Mouse (Mus musculus) spleen, adult 2 months (tissue): Measurements from ENCODE around the gene Fgfr4. TPM values are rescaled to one million over a fixed set of nuclear protein-coding genes. Genes with fewer than 3 reads are reported as not detected.
"Not testable (repeated sequence)": the region's sequence is repeated elsewhere in the genome, so short reads cannot be mapped to it uniquely, and the experiment has no call there.

ENCODE experiments used
- DNase-seq, 2 experiments: peaks; one replicate each; pipeline versions ENCODE4 v3.0.0 to v3.0.0-alpha.2; 2012 to 2021; ENCODE audit warnings: low spot score in 2 of 2, low read depth in 1 of 2
- H3K27ac ChIP-seq: fragments of 200-500 bp; 2 replicates; pipeline ENCODE4 v1.5.1; 2012; ENCODE audit warnings: low read length, inconsistent platforms; ENCODE audit not compliant: insufficient read depth
- H3K27me3 ChIP-seq: fragments of 200-500 bp; 2 replicates; pipeline ENCODE4 v1.6.1; 2012; ENCODE audit warnings: mild to moderate bottlenecking, moderate library complexity, low read length, inconsistent platforms; ENCODE audit not compliant: control insufficient read depth, insufficient read depth
- H3K36me3 ChIP-seq: fragments of 200-500 bp; 2 replicates; pipeline ENCODE4 v1.6.1; 2012; ENCODE audit warnings: mild to moderate bottlenecking, low read length, inconsistent platforms; ENCODE audit not compliant: control insufficient read depth, insufficient read depth
- H3K4me1 ChIP-seq: fragments of 200-500 bp; 2 replicates; pipeline ENCODE4 v1.6.1; 2011; ENCODE audit warnings: inconsistent platforms; ENCODE audit not compliant: control insufficient read depth, insufficient read depth, insufficient read length
- H3K4me3 ChIP-seq: fragments of 200-500 bp; 2 replicates; pipeline ENCODE4 v1.5.1; 2011; ENCODE audit warnings: mild to moderate bottlenecking, inconsistent platforms; ENCODE audit not compliant: insufficient read depth, insufficient read length; ENCODE audit errors: extremely low read depth
- CTCF ChIP-seq: fragments of 200-500 bp; IDR thresholded peaks from 2 replicates; pipeline ENCODE4 v1.5.1; 2011; ENCODE audit warnings: mild to moderate bottlenecking, inconsistent platforms; ENCODE audit not compliant: insufficient read depth, insufficient read length, insufficient replicate concordance; ENCODE audit errors: extremely low read depth
- POLR2A ChIP-seq: fragments of 200-500 bp; IDR thresholded peaks from 2 replicates; pipeline ENCODE4 v1.6.1; 2011; ENCODE audit warnings: low read depth, low read length, inconsistent platforms
- WGBS: fragments of 180-500 bp; shearing (Covaris S2); methylation state at CpG from one replicate; pipeline ENCODE4 v1.1.7; 2018; 5-methylcytosine and 5-hydroxymethylcytosine counted together
- polyA plus RNA-seq: library from polyadenylated mRNA; depleted of rRNA; stranded (reverse); fragments of >200 nt; gene quantifications from 2 replicates; pipeline ENCODE4 v1.2.3, GENCODE M21; 2012

Fgfr4 gene
- polyA plus RNA-seq, 1 experiment = 12.0 TPM

DNA sequence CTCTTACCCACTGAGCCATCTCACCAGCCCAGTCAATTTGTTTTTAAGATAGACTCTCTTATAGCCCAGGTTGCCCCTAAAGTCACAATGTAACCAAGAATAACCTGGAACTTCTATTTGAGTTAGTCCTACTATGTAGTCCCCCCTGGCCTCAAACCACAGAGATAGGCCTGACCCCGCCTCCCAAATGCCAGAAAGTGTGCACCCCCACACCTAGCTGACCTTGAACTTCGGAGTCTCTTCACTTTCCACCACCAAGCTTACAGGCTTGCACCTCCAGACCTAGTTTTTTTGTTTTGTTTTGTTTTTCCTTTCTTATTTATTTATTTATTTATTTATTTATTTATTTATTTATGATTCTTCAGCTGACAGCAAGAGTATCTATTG, 29.3 kb downstream of the Fgfr4 start:
- 78% methylated on average over 2 of the region's 2 CpGs for WGBS
- peak overlapping the region; percentile 72 for H3K27ac ChIP-seq
- H3K4me1 ChIP-seq = no peaks in the 10 kb centered on the region; the same call in 1 of the 2 replicates
- TF ChIP-seq CTCF (no peak), POLR2A (no peak)
- no peak for DNase-seq
- H3K36me3 ChIP-seq = no peaks in the 10 kb centered on the region
- no peak overlapping the region for H3K4me3 ChIP-seq
- no peaks in the 10 kb centered on the region for H3K27me3 ChIP-seq

DNA sequence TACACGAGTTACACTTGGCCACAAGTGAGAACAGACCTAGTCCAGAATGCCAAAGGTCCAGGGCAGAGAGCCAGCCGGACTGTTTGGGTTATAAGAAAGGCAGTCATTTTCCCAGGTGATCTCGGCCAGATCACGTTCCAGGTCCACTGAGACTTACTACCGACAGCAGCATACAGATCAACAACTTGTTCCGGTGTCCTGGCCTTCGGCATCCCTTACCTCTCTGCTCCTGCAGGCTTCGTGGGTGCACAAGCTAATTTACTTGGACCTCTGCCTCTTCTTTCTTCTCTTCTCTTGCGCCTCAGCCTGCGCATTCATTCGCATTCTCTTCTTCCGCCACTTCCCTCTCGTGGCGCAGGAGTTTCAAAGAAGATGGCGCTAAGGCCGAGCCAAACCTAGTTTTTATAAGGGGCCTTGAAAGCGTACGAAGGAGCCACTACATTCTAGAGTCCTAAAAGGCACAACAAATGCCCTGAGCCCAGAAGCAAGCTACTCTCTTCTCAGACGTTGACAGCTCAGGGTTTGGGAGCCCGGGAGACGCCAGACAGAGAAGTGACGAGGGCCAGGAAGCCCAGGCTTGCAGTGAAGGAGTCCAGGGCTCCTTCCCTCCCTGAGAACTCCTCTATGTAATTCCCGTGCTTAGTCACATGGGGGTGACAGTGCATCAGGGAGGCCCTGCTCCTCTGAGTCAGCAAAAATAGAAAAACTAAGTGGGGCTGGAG, 29.9 kb downstream of the Fgfr4 start:
- Histone ChIP-seq H3K4me1 (no peaks in the 10 kb centered on the region; the same call in 1 of the 2 replicates), H3K27ac (peak overlapping the region; percentile 72), H3K36me3 (no peaks in the 10 kb centered on the region), H3K27me3 (no peaks in the 10 kb centered on the region), H3K4me3 (peak overlapping the region; percentile 53)
- DNase-seq = peak in 1 of 2 experiments; percentile 17
- WGBS = 18% methylated on average over 23 of the region's 23 CpGs
- no peak for TF ChIP-seq POLR2A
- peak; percentile 14; the same call in 1 of the 2 replicates for TF ChIP-seq CTCF

DNA sequence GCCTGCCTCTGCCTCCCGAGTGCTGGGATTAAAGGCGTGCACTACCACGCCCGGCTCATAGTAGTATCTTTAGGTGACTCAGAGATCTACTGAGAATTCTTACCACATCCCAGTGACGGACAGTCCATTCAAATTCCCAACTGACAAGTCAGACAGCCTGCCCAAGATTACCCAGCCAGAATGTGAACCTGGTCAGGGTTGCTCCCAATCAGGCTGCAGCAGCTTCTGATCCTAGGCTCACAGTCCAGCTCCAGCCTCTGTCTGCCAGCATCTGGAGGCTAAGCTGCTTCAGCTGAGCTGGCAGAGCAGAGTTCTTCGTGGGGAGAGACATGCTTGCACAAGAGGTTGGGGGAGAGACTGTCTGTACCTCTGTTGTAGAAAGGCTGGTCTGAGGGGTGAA, 30.9 kb downstream of the Fgfr4 start:
- Histone ChIP-seq H3K36me3 (no peaks in the 10 kb centered on the region), H3K27me3 (no peaks in the 10 kb centered on the region), H3K4me3 (no peak overlapping the region), H3K4me1 (no peaks in the 10 kb centered on the region; the same call in 1 of the 2 replicates), H3K27ac (no peak overlapping the region)
- DNase-seq = no peak
- 80% methylated on average over 6 of the region's 6 CpGs for WGBS
- TF ChIP-seq POLR2A (no peak), CTCF (no peak)

DNA sequence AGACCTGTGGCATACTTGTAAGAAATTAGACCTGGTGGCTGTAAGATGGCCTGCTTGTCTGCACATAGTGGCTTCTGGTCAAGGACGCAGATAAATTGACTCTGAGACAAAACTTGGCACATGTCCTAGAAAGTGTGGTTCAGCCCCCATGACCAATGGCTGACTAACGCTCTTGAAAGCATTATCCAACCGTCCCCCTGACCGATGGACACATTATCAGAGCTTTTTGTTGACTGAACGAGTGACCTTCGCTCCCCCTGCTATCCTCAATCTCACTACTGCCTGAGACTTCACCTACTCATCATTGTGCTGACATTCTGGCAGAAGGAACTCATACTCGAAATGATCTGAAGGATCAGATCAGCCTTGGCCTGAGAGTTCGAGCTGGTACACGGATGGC, 34.6 kb downstream of the Fgfr4 start:
- H3K27me3 ChIP-seq, H3K4me1 ChIP-seq, H3K27ac ChIP-seq, DNase-seq, H3K36me3 ChIP-seq, H3K4me3 ChIP-seq: not testable (repeated sequence)
- WGBS = 75% methylated on average over 6 of the region's 9 CpGs

DNA sequence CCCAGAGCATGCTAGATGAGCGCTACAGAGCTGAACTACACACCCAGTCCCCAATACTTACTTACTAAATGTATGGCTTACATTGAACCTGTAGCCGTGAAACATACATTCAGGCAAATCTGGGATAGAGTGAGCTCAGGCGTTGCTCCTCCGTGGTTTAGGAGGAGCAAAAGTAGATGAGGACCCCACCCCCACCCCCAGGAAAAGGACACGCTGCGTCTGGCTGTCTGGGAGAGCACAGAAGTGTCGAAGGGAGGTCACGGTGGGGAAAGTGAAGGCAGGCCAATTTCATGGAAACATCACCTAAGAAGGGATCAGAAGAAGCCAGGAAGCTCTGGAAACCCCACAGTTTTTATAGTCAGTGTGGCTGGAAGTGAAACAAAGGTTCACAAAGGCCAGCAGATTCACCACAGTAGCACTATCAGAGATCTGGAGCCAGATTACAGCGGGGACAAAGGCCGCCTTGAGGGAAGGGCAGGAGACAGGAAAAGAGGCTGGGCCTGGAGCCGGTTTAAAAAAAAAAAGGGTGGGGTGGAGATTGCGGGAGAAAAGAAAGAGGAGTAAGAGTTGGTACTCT, 37.2 kb downstream of the Fgfr4 start:
- Histone ChIP-seq H3K27ac (peak overlapping the region; percentile 37; the same call in 1 of the 2 replicates), H3K36me3 (no peaks in the 10 kb centered on the region), H3K4me1 (peaks cover 3% of the 10 kb centered on the region; the same call in 1 of the 2 replicates), H3K4me3 (peak overlapping the region; percentile 61), H3K27me3 (no peaks in the 10 kb centered on the region)
- DNase-seq = no peak
- TF ChIP-seq POLR2A (no peak), CTCF (no peak)
- 10% methylated on average over 12 of the region's 12 CpGs for WGBS

DNA sequence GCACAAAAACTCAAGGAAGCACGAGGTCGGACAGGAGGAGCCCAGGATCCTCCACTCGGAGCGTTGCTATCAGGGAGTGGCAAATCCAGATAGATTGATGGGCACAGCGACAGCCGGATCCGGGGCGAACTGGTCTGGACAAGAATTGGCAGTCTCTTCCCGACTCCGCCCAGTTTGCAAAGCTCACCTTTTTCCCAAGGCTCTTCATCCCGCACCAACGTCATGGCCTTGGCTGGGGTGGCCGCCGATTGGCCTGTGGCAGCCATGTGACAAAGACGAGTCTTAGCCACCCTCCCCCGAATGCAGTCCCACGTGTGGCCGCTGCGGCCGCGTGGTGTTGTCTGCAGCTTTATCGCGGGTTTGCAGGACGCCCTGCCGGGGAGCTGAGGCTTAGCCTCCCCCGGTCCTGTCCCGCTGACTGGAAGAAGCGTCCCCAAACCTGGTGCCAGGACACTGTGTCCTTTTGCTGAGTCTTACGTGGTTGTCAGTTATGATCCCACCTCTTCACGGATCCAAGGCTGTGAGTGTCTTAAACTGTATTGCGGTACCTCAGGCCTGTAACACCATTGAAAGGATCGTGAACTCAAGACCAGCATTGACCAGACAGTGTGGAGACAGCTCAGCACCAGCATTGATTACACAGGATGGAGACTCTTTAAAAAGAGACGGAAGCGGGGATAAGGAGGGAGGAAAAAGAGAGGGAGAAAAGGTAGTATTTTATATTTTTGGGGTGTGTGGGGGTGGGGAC, 37.9 kb downstream of the Fgfr4 start:
- H3K36me3 ChIP-seq = no peaks in the 10 kb centered on the region
- H3K4me3 ChIP-seq = peak overlapping the region; percentile 61
- peak; percentile 78 to 93 for DNase-seq
- no peaks in the 10 kb centered on the region for H3K27me3 ChIP-seq
- H3K27ac ChIP-seq = peak overlapping the region; percentile 37; the same call in 1 of the 2 replicates
- peaks cover 3% of the 10 kb centered on the region; the same call in 1 of the 2 replicates for H3K4me1 ChIP-seq
- TF ChIP-seq CTCF = peak; percentile 86
- no peak for TF ChIP-seq POLR2A
- 3% methylated on average over 34 of the region's 34 CpGs for WGBS

DNA sequence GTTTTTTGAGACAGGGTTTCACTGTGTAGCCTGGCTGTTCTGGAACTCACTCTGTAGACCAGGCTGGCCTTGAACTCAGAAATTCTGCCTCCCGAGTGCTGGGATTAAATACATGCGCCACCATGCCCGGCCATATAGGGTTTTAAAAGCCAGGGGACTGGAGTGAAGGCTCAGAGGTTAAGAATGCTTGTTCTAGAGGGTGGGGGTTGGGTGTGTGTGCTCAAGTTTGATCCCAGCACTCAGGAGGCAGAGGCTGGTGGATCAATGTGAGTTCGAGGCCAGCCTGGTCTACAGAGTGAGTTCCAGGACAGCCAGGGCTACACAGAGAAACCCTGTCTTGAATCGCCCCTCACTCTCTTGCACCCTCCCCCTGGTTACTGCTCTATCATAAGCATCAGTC, 39.1 kb downstream of the Fgfr4 start:
- no peak overlapping the region for H3K4me3 ChIP-seq
- no peak for DNase-seq
- no peak for TF ChIP-seq CTCF
- TF ChIP-seq POLR2A = no peak
- 91% methylated on average over 5 of the region's 5 CpGs for WGBS
- peaks cover 3% of the 10 kb centered on the region; the same call in 1 of the 2 replicates for H3K4me1 ChIP-seq
- no peaks in the 10 kb centered on the region for H3K27me3 ChIP-seq
- no peaks in the 10 kb centered on the region for H3K36me3 ChIP-seq
- no peak overlapping the region for H3K27ac ChIP-seq

DNA sequence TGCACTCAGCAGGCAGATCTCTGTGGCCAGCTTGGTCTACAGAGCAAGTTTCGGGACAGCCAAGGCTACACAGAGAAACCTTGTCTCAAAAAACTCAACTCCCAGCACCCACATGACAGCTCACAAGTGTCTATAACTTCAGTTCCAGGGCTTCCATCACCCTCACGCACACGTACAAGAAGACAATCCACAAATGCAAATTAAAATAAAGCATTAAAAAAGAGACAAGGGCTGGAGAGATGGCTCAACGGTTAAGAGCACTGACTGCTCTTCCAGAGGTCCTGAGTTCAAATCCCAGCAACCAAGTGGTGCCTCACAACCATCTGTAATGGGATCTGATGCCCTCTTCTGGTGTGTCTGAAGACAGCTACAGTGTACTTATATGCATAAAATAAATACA, 50.3 kb downstream of the Fgfr4 start:
- H3K4me3 ChIP-seq, DNase-seq, H3K4me1 ChIP-seq, H3K27me3 ChIP-seq, H3K36me3 ChIP-seq, H3K27ac ChIP-seq: not testable (repeated sequence)
- WGBS = 91% methylated on average over 4 of the region's 4 CpGs
